Mouse (Mus musculus) adrenal gland, adult 18-20 months (tissue): ENCODE results near the gene Lsmem1. TPM values are rescaled to one million over a fixed set of nuclear protein-coding genes. Genes with fewer than 3 reads are reported as not detected.
A peak's percentile ranks its signal among the peaks of the same experiment; 100 is the strongest.
"Not testable (repeated sequence)": the region's sequence is repeated elsewhere in the genome, so short reads cannot be mapped to it uniquely, and the experiment has no call there.

Experiments
- DNase-seq, 2 experiments: peaks; one replicate each; pipeline ENCODE4 v3.0.0; 2021 to 2022; ENCODE audit warnings: low spot score in 2 of 2
- total RNA-seq, 2 experiments: library from RNA; stranded (reverse); gene quantifications; 1 replicate in 1 of 2; 2 replicates in 1 of 2; pipeline ENCODE4 v1.2.3; 2021

Lsmem1 gene
- total RNA-seq, 2 experiments from 2014 or later, result 0.13 TPM; not detected in 1

GRCm38 (mm10) chr12:40214888-40215876, 15.9 kb upstream of the Lsmem1 start:
- no peak for DNase-seq

GRCm38 (mm10) chr12:40209049-40209448, 9.8 kb upstream of the Lsmem1 start:
- no peak for DNase-seq

GRCm38 (mm10) chr12:40207909-40208308, 8.6 kb upstream of the Lsmem1 start:
- no peak for DNase-seq

- DNase-seq, result no peak
These were observed 3.1 kb upstream of the Lsmem1 start for GRCm38 (mm10) chr12:40202161-40203035.

- DNase-seq, result no peak
These were observed 1.4 kb upstream of the Lsmem1 start for GRCm38 (mm10) chr12:40200484-40201235.

- DNase-seq, result peak; percentile 46 to 48
These were observed 609 bp upstream of the Lsmem1 start for GRCm38 (mm10) chr12:40199795-40200402.

- DNase-seq, result no peak
These were observed 863 bp downstream of the Lsmem1 start for GRCm38 (mm10) chr12:40198427-40198826.

GRCm38 (mm10) chr12:40198019-40198418, 1.3 kb downstream of the Lsmem1 start:
- DNase-seq, result no peak

GRCm38 (mm10) chr12:40197511-40197910, 1.8 kb downstream of the Lsmem1 start:
- no peak for DNase-seq

GRCm38 (mm10) chr12:40185474-40185873, 13.8 kb downstream of the Lsmem1 start:
- no peak for DNase-seq

- DNase-seq, result peak; percentile 24 to 41
These were observed 22.2 kb downstream of the Lsmem1 start for GRCm38 (mm10) chr12:40177089-40177488.

GRCm38 (mm10) chr12:40176158-40176557, 23.1 kb downstream of the Lsmem1 start:
- no peak for DNase-seq

- not testable (repeated sequence) for DNase-seq
These were observed 24.1 kb downstream of the Lsmem1 start for GRCm38 (mm10) chr12:40175171-40175570.

GRCm38 (mm10) chr12:40171637-40172036, 27.7 kb downstream of the Lsmem1 start:
- DNase-seq, result no peak

GRCm38 (mm10) chr12:40169675-40170074, 29.6 kb downstream of the Lsmem1 start:
- DNase-seq, result no peak

GRCm38 (mm10) chr12:40164621-40165020, 34.7 kb downstream of the Lsmem1 start:
- DNase-seq, result no peak

GRCm38 (mm10) chr12:40160777-40161176, 38.5 kb downstream of the Lsmem1 start:
- DNase-seq, result no peak

- no peak for DNase-seq
These were observed 45.1 kb downstream of the Lsmem1 start for GRCm38 (mm10) chr12:40154188-40154587.

- DNase-seq, result no peak
These were observed 46.8 kb downstream of the Lsmem1 start for GRCm38 (mm10) chr12:40152353-40153069.

GRCm38 (mm10) chr12:40147319-40147718, 52.0 kb downstream of the Lsmem1 start:
- DNase-seq, result no peak
